Mouse (Mus musculus) ES-Bruce4 (cell line): ENCODE results near the gene Mcu.

Source experiments
- CTCF ChIP-seq: IDR thresholded peaks from one replicate; pipeline ENCODE4 v1.8.1; 2011; ENCODE audit warnings: low read depth, low read length
- POLR2A ChIP-seq: IDR thresholded peaks from one replicate; pipeline ENCODE4 v1.8.1; 2011; ENCODE audit warnings: low read length; ENCODE audit not compliant: insufficient read depth

DNA sequence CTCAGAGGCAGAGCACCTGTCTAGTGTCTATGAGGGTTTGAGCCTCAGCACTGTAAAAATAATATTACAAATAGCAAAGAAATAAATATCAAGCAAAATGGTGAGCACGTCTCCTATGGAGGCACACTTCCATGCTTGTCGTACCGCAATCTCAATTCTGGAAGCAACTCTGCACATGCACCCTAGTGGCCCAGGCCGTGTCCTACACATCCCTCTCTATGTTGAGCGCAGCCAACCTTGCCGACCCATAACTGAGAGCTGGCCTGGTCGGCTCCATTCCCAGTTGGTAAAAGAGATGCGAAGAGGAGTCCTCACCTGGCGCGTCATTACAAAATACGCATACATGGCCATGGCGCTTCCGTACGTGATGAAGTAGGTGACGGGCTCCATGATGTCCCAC lies 161.9 kb downstream of the Mcu start:
- no peak for TF ChIP-seq CTCF
- no peak for TF ChIP-seq POLR2A
